Mouse (Mus musculus): Measurements from ENCODE around the gene Ece1. TPM values are rescaled to one million over a fixed set of nuclear protein-coding genes. Genes with fewer than 3 reads are reported as not detected.

Gene Ece1
- total RNA-seq, 2 experiments from 2014 or later = 47.6 to 54.2 TPM

Other genes starting within 250 kb of the Ece1 start
- gene Rap1gap, start 197.5 kb upstream of the Ece1 start, total RNA-seq (2021) = 1 to 10 TPM; 8.0 to 9.4 TPM
- 10 to 100 TPM; 13.1 to 14.4 TPM for gene Alpl, start 65.9 kb upstream of the Ece1 start, total RNA-seq (2021)
- gene Eif4g3, start 130.8 kb downstream of the Ece1 start, total RNA-seq (2021) = 10 to 100 TPM; 93.1 to 94.8 TPM

Data from gastrocnemius, postnatal 25 days (tissue).